Mouse (Mus musculus): ENCODE measurements around the gene Fam107b.

The Fam107b gene

GRCm38 (mm10) chr2:3608868-3609854, 38.9 kb downstream of the Fam107b start:
- no peak for DNase-seq (ENCODE audit: low spot score)

GRCm38 (mm10) chr2:3618446-3618845, 48.2 kb downstream of the Fam107b start:
- DNase-seq (ENCODE audit: low spot score) = no peak

- no peak for DNase-seq (ENCODE audit: low spot score)
Measured at GRCm38 (mm10) chr2:3621568-3621967, 51.3 kb downstream of the Fam107b start.

GRCm38 (mm10) chr2:3622158-3622557, 51.9 kb downstream of the Fam107b start:
- DNase-seq (ENCODE audit: low spot score) = no peak

- DNase-seq (ENCODE audit: low spot score) = no peak
Measured at GRCm38 (mm10) chr2:3623207-3623980, 53.1 kb downstream of the Fam107b start.

- no peak for DNase-seq (ENCODE audit: low spot score)
Measured at GRCm38 (mm10) chr2:3623981-3624584, 53.8 kb downstream of the Fam107b start.

- DNase-seq (ENCODE audit: low spot score) = no peak
Measured at GRCm38 (mm10) chr2:3629096-3629495, 58.8 kb downstream of the Fam107b start.

GRCm38 (mm10) chr2:3629741-3630140, 59.5 kb downstream of the Fam107b start:
- DNase-seq (ENCODE audit: low spot score) = no peak

- DNase-seq (ENCODE audit: low spot score) = no peak
Measured at GRCm38 (mm10) chr2:3630769-3631477, 60.6 kb downstream of the Fam107b start.

- DNase-seq (ENCODE audit: low spot score) = no peak
Measured at GRCm38 (mm10) chr2:3633137-3633536, 62.8 kb downstream of the Fam107b start.

GRCm38 (mm10) chr2:3636771-3637170, 66.5 kb downstream of the Fam107b start:
- no peak for DNase-seq (ENCODE audit: low spot score)

- DNase-seq (ENCODE audit: low spot score) = no peak
Measured at GRCm38 (mm10) chr2:3641001-3641770, 70.9 kb downstream of the Fam107b start.

- DNase-seq (ENCODE audit: low spot score) = no peak
Measured at GRCm38 (mm10) chr2:3642949-3643348, 72.7 kb downstream of the Fam107b start.

GRCm38 (mm10) chr2:3645741-3646140, 75.5 kb downstream of the Fam107b start:
- no peak for DNase-seq (ENCODE audit: low spot score)

- DNase-seq (ENCODE audit: low spot score) = no peak
Measured at GRCm38 (mm10) chr2:3649171-3649570, 78.9 kb downstream of the Fam107b start.

- DNase-seq (ENCODE audit: low spot score) = no peak
Measured at GRCm38 (mm10) chr2:3654606-3655005, 84.3 kb downstream of the Fam107b start.

GRCm38 (mm10) chr2:3656091-3656490, 85.8 kb downstream of the Fam107b start:
- no peak for DNase-seq (ENCODE audit: low spot score)

- no peak for DNase-seq (ENCODE audit: low spot score)
Measured at GRCm38 (mm10) chr2:3656834-3657233, 86.5 kb downstream of the Fam107b start.

GRCm38 (mm10) chr2:3657376-3657775, 87.1 kb downstream of the Fam107b start:
- DNase-seq (ENCODE audit: low spot score) = no peak

GRCm38 (mm10) chr2:3657811-3658730, 87.8 kb downstream of the Fam107b start:
- no peak for DNase-seq (ENCODE audit: low spot score)
